Mouse (Mus musculus) adrenal gland, postnatal 36 days (tissue): ENCODE measurements around the gene Fhl5. TPM values are rescaled to one million over a fixed set of nuclear protein-coding genes. Genes with fewer than 3 reads are reported as not detected.
"Not testable (repeated sequence)": the region's sequence is repeated elsewhere in the genome, so short reads cannot be mapped to it uniquely, and the experiment has no call there.

Experiments used
- DNase-seq, 2 experiments: peaks; one replicate each; pipeline ENCODE4 v3.0.0; 2021; ENCODE audit warnings: mixed read lengths in 1 of 2
- long read RNA-seq, 2 experiments: library from polyadenylated mRNA; stranded (forward); transcript quantifications; one replicate each; pipeline ENCODE4 v2.0.0; 2021; ENCODE audit warnings: borderline sequencing depth in 2 of 2
- total RNA-seq, 2 experiments: library from RNA; stranded (reverse); gene quantifications; 2 replicates each; pipeline ENCODE4 v1.2.3; 2021

Fhl5 gene
- 1 to 10 TPM; 1.0 to 2.2 TPM for total RNA-seq
- long read RNA-seq, experiment 1: 0 reads
- long read RNA-seq, experiment 2: 0 reads

- DNase-seq: no peak
Observed at GRCm38 (mm10) chr4:25242776-25243175, at the start of gene Fhl5. Gene Fhl5 (minus strand): TSS chr4:25242876.

GRCm38 (mm10) chr4:25285002-25285401 is 42.3 kb upstream of the Fhl5 start:
- not testable (repeated sequence) for DNase-seq

GRCm38 (mm10) chr4:25281671-25282038 is 39.0 kb upstream of the Fhl5 start, which contains the start of gene Ufl1:
Gene Ufl1 (minus strand): TSS chr4:25281821.
- DNase-seq: peak; percentile 99

GRCm38 (mm10) chr4:25280938-25281670 is 38.4 kb upstream of the Fhl5 start:
- no peak for DNase-seq

GRCm38 (mm10) chr4:25272861-25273627 is 30.4 kb upstream of the Fhl5 start:
- DNase-seq: no peak

- DNase-seq: no peak
Observed at GRCm38 (mm10) chr4:25271926-25272325, 29.2 kb upstream of the Fhl5 start.

GRCm38 (mm10) chr4:25267144-25267543 is 24.5 kb upstream of the Fhl5 start:
- no peak for DNase-seq

- no peak for DNase-seq
Observed at GRCm38 (mm10) chr4:25257822-25258398, 15.2 kb upstream of the Fhl5 start.

- not testable (repeated sequence) for DNase-seq
Observed at GRCm38 (mm10) chr4:25235663-25236062, 7.0 kb downstream of the Fhl5 start.

GRCm38 (mm10) chr4:25233767-25234166 is 8.9 kb downstream of the Fhl5 start:
- not testable (repeated sequence) for DNase-seq

- no peak for DNase-seq
Observed at GRCm38 (mm10) chr4:25232546-25232945, 10.1 kb downstream of the Fhl5 start.

GRCm38 (mm10) chr4:25227527-25227926 is 15.1 kb downstream of the Fhl5 start:
- no peak for DNase-seq

- no peak for DNase-seq
Observed at GRCm38 (mm10) chr4:25221927-25222326, 20.7 kb downstream of the Fhl5 start.

- no peak for DNase-seq
Observed at GRCm38 (mm10) chr4:25213451-25213850, 29.2 kb downstream of the Fhl5 start.

- DNase-seq: no peak
Observed at GRCm38 (mm10) chr4:25206166-25206565, 36.5 kb downstream of the Fhl5 start.

- DNase-seq: no peak
Observed at GRCm38 (mm10) chr4:25197310-25197709, 45.4 kb downstream of the Fhl5 start.

- peak in 1 of 2 experiments; percentile 3 for DNase-seq
Observed at GRCm38 (mm10) chr4:25179617-25180208, 63.0 kb downstream of the Fhl5 start.

Other genes with a start within 250 kb of the Fhl5 start
- 10 to 100 TPM; 30.8 to 41.0 TPM for gene Ufl1, start 38.9 kb upstream of the Fhl5 start, total RNA-seq